Mouse (Mus musculus) kidney, adult 2 months (tissue): ENCODE measurements around the gene Ercc4.
A peak's percentile ranks its signal among the peaks of the same experiment; 100 is the strongest.

Source experiments
- CTCF ChIP-seq: fragments of 200-500 bp; conservative IDR thresholded peaks from 2 replicates; pipeline ENCODE4 v1.5.1; 2011; ENCODE audit warnings: low read depth, mild to moderate bottlenecking, control low read depth, low read length, moderate library complexity, mixed read lengths; ENCODE audit not compliant: insufficient read depth, insufficient read length
- POLR2A ChIP-seq: fragments of 200-500 bp; IDR thresholded peaks from one replicate; pipeline ENCODE4 v1.6.1; 2011; ENCODE audit warnings: low read depth, low read length, control low read depth

DNA sequence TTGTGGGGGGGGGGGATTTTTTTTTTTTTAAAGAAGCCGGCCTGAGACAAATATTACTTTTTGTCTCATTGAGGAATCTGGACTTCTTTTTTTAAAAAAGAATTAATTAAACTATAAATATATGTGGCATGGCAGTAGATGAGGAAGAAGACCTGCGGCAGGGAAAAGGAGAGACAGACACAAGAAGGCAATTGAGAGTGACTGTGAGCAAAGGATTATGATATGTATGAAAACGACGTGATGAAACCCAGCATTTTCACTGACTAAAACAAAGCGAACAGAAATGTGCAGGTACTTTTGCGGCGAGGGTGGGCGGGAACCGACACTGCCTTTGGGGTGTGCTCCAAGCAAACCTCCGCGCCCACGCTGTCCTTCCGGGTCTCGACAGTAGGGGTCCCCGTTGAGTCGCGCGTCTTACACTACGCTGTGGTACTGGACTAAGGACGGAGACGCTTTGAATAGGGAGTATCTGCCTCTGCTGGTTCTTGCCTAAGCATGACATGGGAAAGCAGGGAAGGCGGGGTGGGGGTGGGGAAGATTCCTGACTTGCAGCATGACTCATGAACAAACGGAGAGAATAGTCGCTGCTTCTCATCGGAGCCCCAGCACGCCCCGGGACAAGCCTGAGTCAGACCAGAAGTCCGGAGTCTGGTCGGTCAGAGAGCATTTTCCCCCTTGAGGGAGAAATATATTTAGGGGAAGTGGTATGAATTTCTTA is 50.6 kb downstream of the Ercc4 start:
- TF ChIP-seq POLR2A = no peak
- peak; percentile 98 for TF ChIP-seq CTCF
